In genomic region chr17:4974736-4975135, GRCm38 (mm10) we compare ENCODE assay signal across 8 mouse cellular contexts. TPM values are rescaled to one million over a fixed set of nuclear protein-coding genes. Genes with fewer than 3 reads are reported as not detected.
DNase-seq lines count a peak whose midpoint lies in the region; ATAC-seq and TF ChIP-seq lines count a peak whose summit lies in the region.

No protein-coding gene starts in this region.

- H3K4me2 ChIP-seq in neural tube, embryonic 13.5 days = no peak overlapping the region

- no peaks in the 10 kb centered on the region for H3K27me3 ChIP-seq in neural tube, embryonic 13.5 days
- H3K27me3 ChIP-seq in thymus, adult 2 months (ENCODE audit: control insufficient read depth, insufficient read depth, low read length) = no peaks in the 10 kb centered on the region

- H3K27ac ChIP-seq in neural tube, embryonic 13.5 days (replicated peaks) = peak overlapping the region; percentile 28; the same call in 1 of the 2 replicates
- no peak overlapping the region for H3K27ac ChIP-seq in thymus, adult 2 months (ENCODE audit: control insufficient read depth, insufficient read depth, low read length)

- 77% methylated on average over 11 of the region's 11 CpGs for WGBS in neural tube, embryonic 13.5 days
- 79% methylated on average over 11 of the region's 11 CpGs for WGBS in thymus, adult 2 months

- ATAC-seq in neural tube, embryonic 13.5 days (ENCODE audit: low read depth) = no peak

- TF ChIP-seq CTCF in thymus, adult 2 months (IDR thresholded peaks at IDR 0.05; ENCODE audit: borderline replicate concordance, control insufficient read depth, extremely low read depth, insufficient read depth, low read length, poor library complexity) = no peak

- H3K36me3 ChIP-seq in neural tube, embryonic 13.5 days = no peaks in the 10 kb centered on the region
- H3K36me3 ChIP-seq in thymus, adult 2 months (ENCODE audit: control insufficient read depth, insufficient read depth, low read length) = no peaks in the 10 kb centered on the region

- no peak overlapping the region for H3K4me3 ChIP-seq in neural tube, embryonic 13.5 days
- no peak overlapping the region for H3K4me3 ChIP-seq in thymus, adult 2 months (ENCODE audit: control insufficient read depth, insufficient read depth, low read length)

- intact Hi-C loops in heart, postnatal 36 days (cut with DNase I) = loop anchor here (5.0 kb wide), 1 partner anchor 192 kb away; no protein-coding TSS in a partner anchor
- intact Hi-C loops in left cerebral cortex, postnatal 4 days (cut with DNase I) = no loop called here

- no peaks in the 10 kb centered on the region; the same call in 1 of the 2 replicates for H3K4me1 ChIP-seq in neural tube, embryonic 13.5 days (replicated peaks)
- H3K4me1 ChIP-seq in thymus, adult 2 months (replicated peaks; ENCODE audit: control insufficient read depth, insufficient read depth, low read length) = no peaks in the 10 kb centered on the region

- H3K9ac ChIP-seq in neural tube, embryonic 13.5 days = no peak overlapping the region

- no peaks in the 10 kb centered on the region for H3K9me3 ChIP-seq in neural tube, embryonic 13.5 days

- TF ChIP-seq POLR2A in thymus, adult 2 months (IDR thresholded peaks at IDR 0.05; ENCODE audit: control insufficient read depth, extremely low read depth, insufficient read depth, low read length, poor library complexity) = no peak

- DNase-seq in neural tube, embryonic 10.5 days (ENCODE audit: extremely low spot score, low spot score) = no peak
- DNase-seq in cerebellum, postnatal 36 days = peak; percentile 93
- DNase-seq in heart, postnatal 36 days = peak; percentile 84 to 85
- peak; percentile 93 for DNase-seq in left cerebral cortex, postnatal 4 days
- peak; percentile 50 for DNase-seq in right cerebral cortex, postnatal 4 days
- DNase-seq in thymus, adult 2 months = no peak
- no peak for DNase-seq in thymus, postnatal 36 days

RNA-seq across cellular contexts. Expression of gene Arid1b, which starts 19.4 kb away (rescaled TPM):
- polyA plus RNA-seq in neural tube, embryonic 13.5 days (2015; fragmentation: Nextera tagmentation; extraction: Ambion mirVana) = 14.1 and 14.4 TPM in 2 replicates
- 10 to 100 TPM; 27.8 to 28.3 TPM for total RNA-seq in heart, postnatal 36 days (2021)
- 100 to 1,000 TPM; 103 to 107 TPM for total RNA-seq in left cerebral cortex, postnatal 4 days (2021)
- polyA plus RNA-seq in thymus, adult 2 months (2012; rRNA removed) = 99.0 and 142 TPM in 2 replicates

Comparison
In these comparisons a context has a peak if more than half of its experiments do, and no peak if none do; other contexts are left out.
1. DNase-seq: peak in cerebellum, postnatal 36 days (2 of 2), heart, postnatal 36 days (2 of 2), left cerebral cortex, postnatal 4 days (single experiment) and right cerebral cortex, postnatal 4 days (single experiment); none in neural tube, embryonic 10.5 days (single experiment), thymus, adult 2 months (single experiment) and thymus, postnatal 36 days (0 of 2).